Mouse (Mus musculus) olfactory bulb, adult 2 months (tissue): ENCODE data around the gene Plekhg1. TPM values are rescaled to one million over a fixed set of nuclear protein-coding genes. Genes with fewer than 3 reads are reported as not detected.
A peak's percentile ranks its signal among the peaks of the same experiment; 100 is the strongest.

ENCODE experiments used
- H3K27ac ChIP-seq: fragments of 200-500 bp; 2 replicates; pipeline ENCODE4 v1.5.1; 2012; ENCODE audit warnings: low read depth, low read length; ENCODE audit not compliant: insufficient read depth
- H3K4me1 ChIP-seq: fragments of 200-500 bp; 2 replicates; pipeline ENCODE4 v1.6.1; 2012; ENCODE audit warnings: low read length; ENCODE audit not compliant: control insufficient read depth, insufficient read depth
- H3K4me3 ChIP-seq: fragments of 200-500 bp; 2 replicates; pipeline ENCODE4 v1.5.1; 2012; ENCODE audit warnings: mild to moderate bottlenecking, low read depth, low read length, moderate library complexity; ENCODE audit not compliant: insufficient read depth
- CTCF ChIP-seq: fragments of 200-500 bp; IDR thresholded peaks from 2 replicates; pipeline ENCODE4 v1.5.1; 2012; ENCODE audit warnings: low read depth, mild to moderate bottlenecking, low read length, moderate library complexity; ENCODE audit not compliant: insufficient read depth
- POLR2A ChIP-seq: fragments of 200-500 bp; IDR thresholded peaks from 2 replicates; pipeline ENCODE4 v1.6.1; 2012; ENCODE audit warnings: mild to moderate bottlenecking, low read depth, low read length, moderate library complexity; ENCODE audit not compliant: insufficient read depth
- WGBS: fragments of 180-500 bp; shearing (Covaris S2); methylation state at CpG from one replicate; pipeline ENCODE4 v1.1.7; 2018; 5-methylcytosine and 5-hydroxymethylcytosine counted together
- polyA plus RNA-seq: library from polyadenylated mRNA; stranded (reverse); fragments of >200 nt; gene quantifications from 2 replicates; pipeline ENCODE4 v1.2.4, GENCODE M21; 2012; ENCODE audit warnings: low replicate concordance; ENCODE audit not compliant: missing spikeins, insufficient read depth, insufficient read length

The Plekhg1 gene
- polyA plus RNA-seq, 1 experiment = not detected

GRCm38 (mm10) chr10:3881179-3881578 is 141.0 kb downstream of the Plekhg1 start:
- no peak overlapping the region for H3K27ac ChIP-seq
- WGBS = 90% methylated on average over 2 of the region's 2 CpGs
- no peaks in the 10 kb centered on the region for H3K4me1 ChIP-seq
- TF ChIP-seq POLR2A (no peak), CTCF (no peak)
- H3K4me3 ChIP-seq = no peak overlapping the region

- Histone ChIP-seq H3K4me3 (no peak overlapping the region), H3K4me1 (no peaks in the 10 kb centered on the region), H3K27ac (no peak overlapping the region)
- 76% methylated on average over 4 of the region's 4 CpGs for WGBS
- TF ChIP-seq POLR2A = no peak
- TF ChIP-seq CTCF = no peak
Observed at GRCm38 (mm10) chr10:3888510-3888909, 148.3 kb downstream of the Plekhg1 start.

GRCm38 (mm10) chr10:3891381-3892263 is 151.5 kb downstream of the Plekhg1 start:
- WGBS = 62% methylated on average over 3 of the region's 3 CpGs
- Histone ChIP-seq H3K4me1 (peaks cover under 1% of the 10 kb centered on the region), H3K4me3 (no peak overlapping the region), H3K27ac (no peak overlapping the region)
- TF ChIP-seq POLR2A (no peak), CTCF (no peak)

- Histone ChIP-seq H3K27ac (no peak overlapping the region), H3K4me1 (peaks cover 6% of the 10 kb centered on the region), H3K4me3 (no peak overlapping the region)
- 90% methylated on average over 3 of the region's 3 CpGs for WGBS
- TF ChIP-seq POLR2A (no peak), CTCF (no peak)
Observed at GRCm38 (mm10) chr10:3892368-3892767, 152.2 kb downstream of the Plekhg1 start.

GRCm38 (mm10) chr10:3898068-3898467 is 157.9 kb downstream of the Plekhg1 start:
- TF ChIP-seq POLR2A (no peak), CTCF (no peak)
- H3K4me3 ChIP-seq = no peak overlapping the region

GRCm38 (mm10) chr10:3900416-3900956 is 160.3 kb downstream of the Plekhg1 start:
- Histone ChIP-seq H3K4me3 (no peak overlapping the region), H3K4me1 (peaks cover 7% of the 10 kb centered on the region), H3K27ac (no peak overlapping the region)
- no peak for TF ChIP-seq CTCF
- TF ChIP-seq POLR2A = no peak
- 54% methylated on average over 11 of the region's 11 CpGs for WGBS

More at GRCm38 (mm10) chr10:3898068-3898467, 157.9 kb downstream of the Plekhg1 start:
- Histone ChIP-seq H3K27ac (peak overlapping the region; percentile 20; the same call in 1 of the 2 replicates), H3K4me1 (peaks cover 7% of the 10 kb centered on the region)
- WGBS = 19% methylated on average over 3 of the region's 3 CpGs

- H3K27ac ChIP-seq = no peak overlapping the region
- 83% methylated on average over 3 of the region's 3 CpGs for WGBS
- H3K4me3 ChIP-seq = no peak overlapping the region
- no peaks in the 10 kb centered on the region; the same call in 1 of the 2 replicates for H3K4me1 ChIP-seq
- no peak for TF ChIP-seq CTCF
- TF ChIP-seq POLR2A = no peak
Observed at GRCm38 (mm10) chr10:3905747-3906146, 165.6 kb downstream of the Plekhg1 start.

GRCm38 (mm10) chr10:3914104-3914503 is 173.9 kb downstream of the Plekhg1 start:
- Histone ChIP-seq H3K4me1 (no peaks in the 10 kb centered on the region), H3K27ac (no peak overlapping the region), H3K4me3 (no peak overlapping the region)
- 88% methylated on average over 5 of the region's 5 CpGs for WGBS
- TF ChIP-seq POLR2A = no peak
- TF ChIP-seq CTCF = no peak
